Mouse (Mus musculus): Measurements from ENCODE around the gene Prelp. TPM values are rescaled to one million over a fixed set of nuclear protein-coding genes. Genes with fewer than 3 reads are reported as not detected.

Prelp gene
- polyA plus RNA-seq, 1 experiment from 2014 or later = 0.56 TPM

GRCm38 (mm10) chr1:133953261-133953742, 32.1 kb upstream of the Prelp start:
- Histone ChIP-seq H3K27ac (no peak overlapping the region), H3K4me1 (peaks cover 10% of the 10 kb centered on the region; the same call in 1 of the 2 replicates), H3K27me3 (ENCODE audit: low read depth, poor library complexity, severe bottlenecking) (peaks cover 6% of the 10 kb centered on the region; the same call in 1 of the 2 replicates), H3K9me3 (replicated peaks) (no peaks in the 10 kb centered on the region), H3K36me3 (no peaks in the 10 kb centered on the region), H3K4me3 (no peak overlapping the region)
- DNase-seq (ENCODE audit: low spot score) = no peak
- WGBS = 36% methylated on average over 9 of the region's 9 CpGs

GRCm38 (mm10) chr1:133951598-133951997, 30.4 kb upstream of the Prelp start:
- H3K4me3 ChIP-seq = no peak overlapping the region
- DNase-seq (ENCODE audit: low spot score) = no peak
- H3K9me3 ChIP-seq (replicated peaks) = no peaks in the 10 kb centered on the region
- peaks cover 10% of the 10 kb centered on the region; the same call in 1 of the 2 replicates for H3K4me1 ChIP-seq
- 78% methylated on average over 6 of the region's 6 CpGs for WGBS
- H3K36me3 ChIP-seq = no peaks in the 10 kb centered on the region
- H3K27ac ChIP-seq = no peak overlapping the region
- peaks cover 6% of the 10 kb centered on the region; the same call in 1 of the 2 replicates for H3K27me3 ChIP-seq (ENCODE audit: low read depth, poor library complexity, severe bottlenecking)

GRCm38 (mm10) chr1:133950061-133950782, 29.0 kb upstream of the Prelp start:
- Histone ChIP-seq H3K4me1 (peaks cover 8% of the 10 kb centered on the region; the same call in 1 of the 2 replicates), H3K36me3 (no peaks in the 10 kb centered on the region), H3K27me3 (ENCODE audit: low read depth, poor library complexity, severe bottlenecking) (peaks cover 6% of the 10 kb centered on the region; the same call in 1 of the 2 replicates), H3K9me3 (replicated peaks) (no peaks in the 10 kb centered on the region), H3K4me3 (no peak overlapping the region), H3K27ac (no peak overlapping the region)
- WGBS = 71% methylated on average over 7 of the region's 7 CpGs
- no peak for DNase-seq (ENCODE audit: low spot score)

- Histone ChIP-seq H3K36me3 (no peaks in the 10 kb centered on the region), H3K4me3 (no peak overlapping the region), H3K27me3 (ENCODE audit: low read depth, poor library complexity, severe bottlenecking) (no peaks in the 10 kb centered on the region), H3K9me3 (replicated peaks) (0 out of 2 replicates have a peak, but pooled peaks cover 3% of the 10 kb centered on the region), H3K27ac (no peak overlapping the region), H3K4me1 (peaks cover 19% of the 10 kb centered on the region)
- no peak for DNase-seq (ENCODE audit: low spot score)
- 87% methylated on average over 3 of the region's 3 CpGs for WGBS
These were observed 23.9 kb upstream of the Prelp start for GRCm38 (mm10) chr1:133945106-133945505.

GRCm38 (mm10) chr1:133941904-133942303, 20.7 kb upstream of the Prelp start:
- Histone ChIP-seq H3K4me1 (peaks cover 22% of the 10 kb centered on the region), H3K4me3 (no peak overlapping the region)

GRCm38 (mm10) chr1:133941158-133941860, 20.1 kb upstream of the Prelp start:
- Histone ChIP-seq H3K36me3 (no peaks in the 10 kb centered on the region), H3K4me3 (no peak overlapping the region), H3K27ac (peak overlapping the region; percentile 70; the same call in 1 of the 2 replicates), H3K4me1 (peaks cover 22% of the 10 kb centered on the region), H3K27me3 (ENCODE audit: low read depth, poor library complexity, severe bottlenecking) (peaks cover 5% of the 10 kb centered on the region; the same call in 1 of the 2 replicates), H3K9me3 (replicated peaks) (0 out of 2 replicates have a peak, but pooled peaks cover 3% of the 10 kb centered on the region)
- 36% methylated on average over 11 of the region's 11 CpGs for WGBS
- peak; percentile 69 for DNase-seq (ENCODE audit: low spot score)

More at GRCm38 (mm10) chr1:133941904-133942303, 20.7 kb upstream of the Prelp start:
- DNase-seq (ENCODE audit: low spot score) = no peak
- no peaks in the 10 kb centered on the region for H3K36me3 ChIP-seq
- peak overlapping the region; percentile 70 for H3K27ac ChIP-seq
- peaks cover 5% of the 10 kb centered on the region; the same call in 1 of the 2 replicates for H3K27me3 ChIP-seq (ENCODE audit: low read depth, poor library complexity, severe bottlenecking)
- WGBS = 84% methylated on average over 3 of the region's 3 CpGs
- 0 out of 2 replicates have a peak, but pooled peaks cover 3% of the 10 kb centered on the region for H3K9me3 ChIP-seq (replicated peaks)

GRCm38 (mm10) chr1:133940481-133941092, 19.4 kb upstream of the Prelp start:
- WGBS = 94% methylated on average over 3 of the region's 3 CpGs
- no peaks in the 10 kb centered on the region for H3K36me3 ChIP-seq
- no peak overlapping the region for H3K4me3 ChIP-seq
- H3K27me3 ChIP-seq (ENCODE audit: low read depth, poor library complexity, severe bottlenecking) = peaks cover 5% of the 10 kb centered on the region; the same call in 1 of the 2 replicates
- peaks cover 22% of the 10 kb centered on the region for H3K4me1 ChIP-seq
- H3K27ac ChIP-seq = no peak overlapping the region
- DNase-seq (ENCODE audit: low spot score) = no peak
- 0 out of 2 replicates have a peak, but pooled peaks cover 3% of the 10 kb centered on the region for H3K9me3 ChIP-seq (replicated peaks)

GRCm38 (mm10) chr1:133939708-133940107, 18.5 kb upstream of the Prelp start:
- no peak for DNase-seq (ENCODE audit: low spot score)
- Histone ChIP-seq H3K4me1 (peaks cover 24% of the 10 kb centered on the region), H3K36me3 (no peaks in the 10 kb centered on the region), H3K27ac (no peak overlapping the region), H3K27me3 (ENCODE audit: low read depth, poor library complexity, severe bottlenecking) (peaks cover 5% of the 10 kb centered on the region; the same call in 1 of the 2 replicates), H3K4me3 (no peak overlapping the region), H3K9me3 (replicated peaks) (0 out of 2 replicates have a peak, but pooled peaks cover 3% of the 10 kb centered on the region)
- 86% methylated on average over 8 of the region's 8 CpGs for WGBS

GRCm38 (mm10) chr1:133936169-133936568, 15.0 kb upstream of the Prelp start:
- no peak for DNase-seq (ENCODE audit: low spot score)
- Histone ChIP-seq H3K4me3 (no peak overlapping the region), H3K27me3 (ENCODE audit: low read depth, poor library complexity, severe bottlenecking) (peaks cover 5% of the 10 kb centered on the region; the same call in 1 of the 2 replicates), H3K27ac (no peak overlapping the region), H3K36me3 (no peaks in the 10 kb centered on the region), H3K4me1 (peaks cover 30% of the 10 kb centered on the region), H3K9me3 (replicated peaks) (no peaks in the 10 kb centered on the region)
- WGBS = 94% methylated on average over 3 of the region's 3 CpGs

- no peaks in the 10 kb centered on the region for H3K36me3 ChIP-seq
- H3K4me3 ChIP-seq = no peak overlapping the region
- WGBS = 85% methylated on average over 10 of the region's 10 CpGs
- DNase-seq (ENCODE audit: low spot score) = no peak
- peak overlapping the region; percentile 65 for H3K27ac ChIP-seq
- peaks cover 5% of the 10 kb centered on the region; the same call in 1 of the 2 replicates for H3K27me3 ChIP-seq (ENCODE audit: low read depth, poor library complexity, severe bottlenecking)
- peaks cover 22% of the 10 kb centered on the region for H3K4me1 ChIP-seq
- no peaks in the 10 kb centered on the region for H3K9me3 ChIP-seq (replicated peaks)
These were observed 13.2 kb upstream of the Prelp start for GRCm38 (mm10) chr1:133934354-133934963.

- Histone ChIP-seq H3K9me3 (replicated peaks) (no peaks in the 10 kb centered on the region), H3K4me1 (peaks cover 22% of the 10 kb centered on the region), H3K4me3 (no peak overlapping the region), H3K27ac (peak overlapping the region; percentile 65; the same call in 1 of the 2 replicates), H3K36me3 (no peaks in the 10 kb centered on the region), H3K27me3 (ENCODE audit: low read depth, poor library complexity, severe bottlenecking) (peaks cover 5% of the 10 kb centered on the region; the same call in 1 of the 2 replicates)
- no peak for DNase-seq (ENCODE audit: low spot score)
- WGBS = 58% methylated on average over 14 of the region's 14 CpGs
These were observed 12.3 kb upstream of the Prelp start for GRCm38 (mm10) chr1:133933301-133934195.

Data from limb, embryonic 10.5 days (tissue).